Mouse (Mus musculus): ENCODE measurements at regions not wholly inside any gene's neighbourhood (a gene's known extent, or its start where the extent isn't known, plus 50 kb on each side); places are given as distances from the start of the nearest gene placed in this dataset.

DNA sequence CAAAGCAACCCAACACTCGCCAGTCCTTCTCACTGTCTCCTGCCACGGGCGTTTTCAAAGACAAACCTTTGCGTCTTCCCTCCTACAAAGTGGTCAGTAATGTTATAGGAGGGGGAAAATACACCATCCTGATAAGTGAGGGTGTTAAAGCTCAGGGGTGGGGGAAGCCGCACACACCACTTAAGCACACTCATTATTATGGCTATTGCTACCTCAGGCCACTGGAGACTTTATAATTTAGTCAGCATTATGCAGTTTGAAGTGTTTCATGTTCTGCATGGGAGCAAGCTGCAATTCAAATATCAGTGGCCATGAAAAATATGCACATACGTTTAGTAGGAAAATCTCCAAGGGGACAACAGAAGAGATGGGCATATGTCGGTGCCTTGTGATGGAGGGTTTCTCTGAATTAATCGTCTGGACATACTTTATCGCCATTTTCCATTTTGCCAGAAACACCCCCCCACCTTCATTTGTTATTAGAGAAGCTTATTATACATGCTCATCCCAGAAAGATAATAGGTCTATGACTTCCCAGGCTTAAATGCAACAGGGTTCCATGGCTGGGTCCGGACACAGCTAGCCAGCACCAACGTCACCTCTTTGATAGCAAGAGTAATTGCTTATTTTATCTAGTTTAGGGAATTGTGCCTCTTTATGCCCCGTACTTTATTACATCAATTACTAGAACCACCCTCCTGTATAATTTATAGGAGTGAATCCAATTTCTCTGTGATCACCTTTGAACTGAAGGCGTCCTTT lies 193.5 kb upstream of the Adamts16 start:
- in situ Hi-C loops (cut with MboI, MseI): no loop called here

DNA sequence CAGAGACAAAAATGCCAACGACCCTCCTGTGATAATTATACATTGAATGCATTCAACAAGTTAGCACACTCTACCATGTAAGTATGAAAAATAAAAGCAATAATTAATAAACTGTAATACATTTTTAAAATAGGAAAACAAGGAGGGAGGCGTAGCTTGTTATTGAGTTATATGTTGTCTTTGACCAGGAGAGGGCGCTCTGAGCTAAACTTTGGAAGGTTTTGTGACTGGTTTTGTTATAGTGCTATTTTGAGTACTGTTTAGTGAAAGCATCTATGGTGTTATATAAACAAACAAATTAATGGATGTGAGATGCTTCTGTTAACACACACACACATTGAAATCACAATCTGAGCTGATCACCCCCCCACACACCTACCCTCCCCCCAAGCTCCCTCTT lies 166.6 kb upstream of the Adamts16 start:
- in situ Hi-C loops (cut with MboI, MseI): no loop called here

- in situ Hi-C loops (cut with MboI, MseI): no loop called here
These were observed 164.5 kb upstream of the Adamts16 start for GRCm38 (mm10) chr13:71006117-71006516.

GRCm38 (mm10) chr13:71003517-71003916 lies 161.9 kb upstream of the Adamts16 start:
- in situ Hi-C loops (cut with MboI, MseI): no loop called here

DNA sequence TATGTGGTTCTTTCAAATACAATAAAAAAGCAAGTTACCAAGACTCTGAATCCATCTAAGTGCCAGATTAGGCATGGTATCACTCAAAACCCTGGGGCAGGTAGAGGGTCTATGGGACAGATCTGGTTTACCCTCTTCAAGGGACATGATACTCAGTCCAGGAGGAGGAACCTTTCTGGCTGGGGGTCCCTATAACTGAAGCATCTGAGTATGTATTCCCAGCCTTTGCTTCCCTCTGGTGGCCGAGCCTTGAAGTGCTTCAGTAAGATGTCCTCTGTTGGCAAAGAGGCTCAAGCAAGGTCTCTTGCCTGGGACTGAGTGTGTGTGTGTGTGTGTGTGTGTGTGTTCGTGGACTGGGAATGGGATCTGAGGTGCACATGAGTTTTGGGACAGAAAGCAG lies 159.7 kb upstream of the Adamts16 start:
- in situ Hi-C loops (cut with MboI, MseI): no loop called here

- in situ Hi-C loops (cut with MboI, MseI): no loop called here
These were observed 158.9 kb upstream of the Adamts16 start for GRCm38 (mm10) chr13:71000422-71001008.

DNA sequence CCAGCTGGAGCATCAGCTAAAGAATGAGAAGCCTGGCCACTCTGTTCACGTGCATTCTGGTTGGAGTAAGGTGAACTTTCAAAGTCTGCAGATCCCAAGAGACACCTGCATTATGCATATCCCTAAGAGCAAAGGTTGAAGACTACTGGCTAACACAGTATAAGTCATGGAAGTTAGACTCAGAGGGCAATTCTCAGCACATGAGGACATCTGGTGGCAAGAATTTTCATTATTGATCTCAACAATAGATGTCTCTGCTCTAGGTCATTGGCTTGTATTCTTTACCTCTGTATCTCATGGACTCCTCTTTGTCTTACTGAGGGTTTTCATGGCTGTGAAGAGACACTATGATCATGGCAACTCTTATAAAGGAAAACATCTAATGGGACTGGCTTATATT lies 151.9 kb upstream of the Adamts16 start:
- in situ Hi-C loops (cut with MboI, MseI): no loop called here

DNA sequence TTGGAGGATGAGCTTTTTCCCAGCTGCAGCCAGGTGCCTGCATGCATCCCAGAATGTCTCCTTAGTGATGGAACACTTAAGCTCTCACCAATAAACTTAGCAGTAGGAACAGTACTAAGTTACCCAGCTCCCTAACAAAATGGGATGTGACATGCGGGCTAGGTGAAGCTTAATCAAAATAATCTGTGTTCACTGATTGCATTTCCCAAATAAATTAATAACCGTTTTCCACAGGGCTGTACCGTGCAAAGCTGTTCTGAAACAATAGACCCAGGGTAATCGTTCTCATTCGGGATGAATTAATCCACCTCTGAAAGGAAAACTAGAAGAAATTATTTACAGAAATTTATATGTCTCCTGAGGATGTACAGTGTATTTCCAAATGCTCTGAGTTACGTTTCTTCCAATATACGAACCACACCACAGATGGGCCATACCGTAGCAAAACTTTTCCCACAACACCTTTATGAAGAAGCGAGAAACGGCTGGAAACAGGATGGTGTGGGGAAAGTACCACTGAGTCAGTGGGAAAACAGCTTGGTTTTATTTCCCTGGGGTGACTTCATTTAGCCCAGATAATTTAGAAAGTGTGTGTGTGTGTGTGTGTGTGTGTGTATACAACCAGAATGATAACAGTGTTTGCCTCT lies 148.5 kb upstream of the Adamts16 start:
- in situ Hi-C loops (cut with MboI, MseI): no loop called here

- in situ Hi-C loops (cut with MboI, MseI): no loop called here
These were observed 137.7 kb upstream of the Adamts16 start for GRCm38 (mm10) chr13:70979344-70979743.

DNA sequence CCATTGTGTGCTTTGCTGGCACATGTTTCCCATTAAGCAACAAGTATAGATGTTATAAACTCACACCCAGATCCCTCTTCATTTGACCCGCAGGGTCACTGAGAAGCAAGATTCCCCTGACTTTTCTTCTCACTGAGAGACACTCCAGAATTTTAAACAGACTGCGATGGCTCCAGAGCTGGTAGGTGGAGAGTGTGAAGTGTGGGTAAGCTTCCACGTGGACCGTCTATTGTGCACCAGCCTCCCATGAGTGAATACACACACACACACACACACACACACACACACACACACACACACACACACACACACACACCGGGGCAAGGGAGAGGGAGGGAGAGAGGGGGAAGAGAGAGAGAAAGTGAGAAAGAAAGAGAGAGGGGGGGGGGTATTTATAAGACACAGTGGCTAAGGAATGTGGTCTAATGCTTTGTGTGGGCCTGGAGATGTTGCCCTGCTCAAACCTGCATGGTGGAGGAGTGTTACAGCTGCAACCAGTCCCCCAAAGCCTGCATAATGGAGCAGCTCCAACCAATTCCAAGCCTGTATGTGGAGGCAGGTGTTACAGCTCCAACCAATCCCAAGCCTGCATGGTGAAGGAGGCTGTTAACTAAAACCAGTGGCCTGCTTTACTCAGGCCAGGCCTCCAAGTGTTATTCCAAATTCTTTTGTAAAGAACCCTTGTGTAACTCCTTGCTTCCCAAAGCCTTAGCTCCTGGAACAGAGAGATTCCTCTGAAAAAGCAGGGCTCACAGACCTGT lies 137.1 kb upstream of the Adamts16 start:
- in situ Hi-C loops (cut with MboI, MseI): no loop called here

GRCm38 (mm10) chr13:70969596-70969995 lies 128.0 kb upstream of the Adamts16 start:
- in situ Hi-C loops (cut with MboI, MseI): no loop called here

GRCm38 (mm10) chr13:70967781-70968180 lies 126.2 kb upstream of the Adamts16 start:
- in situ Hi-C loops (cut with MboI, MseI): no loop called here

GRCm38 (mm10) chr13:70963384-70963783 lies 121.8 kb upstream of the Adamts16 start:
- in situ Hi-C loops (cut with MboI, MseI): no loop called here

DNA sequence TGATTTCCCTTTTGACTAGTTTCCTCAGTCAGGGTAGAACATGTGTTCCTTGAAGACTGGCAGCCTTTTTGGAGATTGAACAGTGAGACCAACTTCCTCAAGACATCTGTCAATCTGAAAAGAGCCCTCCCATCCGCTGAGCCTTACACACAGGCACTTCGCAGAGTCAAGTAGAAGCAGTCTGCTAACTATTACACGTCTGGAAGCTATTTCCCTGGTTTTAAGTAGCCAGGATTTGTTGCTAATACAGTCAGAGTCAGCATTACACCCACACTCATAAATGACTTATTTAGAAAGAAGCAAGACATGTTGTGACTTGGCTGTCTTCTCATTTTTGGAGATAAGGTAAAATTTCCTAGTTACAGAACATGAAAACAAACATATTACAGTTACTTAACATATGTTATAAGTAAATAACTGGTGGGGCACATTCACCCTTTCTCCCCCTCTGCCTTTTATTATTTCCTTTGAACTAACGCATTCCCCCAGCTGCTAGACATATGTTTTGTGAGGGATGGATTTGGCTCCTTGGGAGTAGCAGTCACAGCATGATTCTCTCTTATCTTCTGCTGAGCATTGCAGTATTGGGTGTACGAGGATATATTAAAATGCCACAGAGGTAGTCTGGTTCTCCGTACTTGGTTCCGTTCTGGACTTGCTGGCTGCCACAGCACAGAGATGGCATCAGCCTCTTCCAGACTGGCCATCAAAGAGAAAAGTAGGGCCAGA lies 92.9 kb upstream of the Adamts16 start:
- in situ Hi-C loops (cut with MboI, MseI): no loop called here

DNA sequence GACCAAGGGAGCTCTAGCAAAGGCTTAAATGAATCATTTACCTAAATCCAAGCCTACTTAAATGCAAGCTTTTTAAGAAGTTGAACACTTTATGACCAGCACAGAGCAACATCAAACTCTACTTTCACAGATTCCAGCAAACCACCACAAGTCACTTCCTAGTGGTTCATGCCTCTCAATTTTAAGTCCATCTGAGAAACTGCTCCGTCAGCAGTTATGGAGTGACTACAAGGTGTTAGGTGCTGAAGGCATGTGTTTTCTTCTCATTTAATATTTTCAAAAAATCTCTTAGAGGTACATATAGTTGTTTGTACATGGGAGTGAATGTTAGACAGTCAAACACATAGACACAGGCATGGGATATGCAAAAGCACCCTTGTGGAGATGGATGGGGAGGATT lies 72.2 kb upstream of the Adamts16 start:
- in situ Hi-C loops (cut with MboI, MseI): no loop called here

- in situ Hi-C loops (cut with MboI, MseI): no loop called here
These were observed 69.3 kb upstream of the Adamts16 start for GRCm38 (mm10) chr13:70910934-70911333.

DNA sequence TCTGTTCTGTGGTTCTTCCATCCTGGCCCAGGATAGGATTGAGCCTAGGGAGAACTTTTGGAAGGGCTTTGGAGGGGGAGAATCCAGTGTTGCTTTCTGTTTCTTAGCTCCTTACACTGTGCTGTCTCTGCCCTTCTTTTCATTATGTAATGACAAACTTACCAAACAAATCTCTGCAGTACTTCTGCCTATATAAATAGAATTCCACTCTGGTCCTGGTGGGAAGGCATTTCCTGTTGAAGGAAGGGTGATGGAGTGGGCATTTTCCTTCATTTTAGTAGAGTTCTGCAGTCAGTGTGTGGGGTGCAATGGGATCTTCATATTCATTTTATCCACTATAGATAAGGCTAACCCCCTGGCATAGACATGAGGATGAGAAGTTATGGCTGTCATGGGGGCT lies 63.2 kb upstream of the Adamts16 start:
- in situ Hi-C loops (cut with MboI, MseI): no loop called here

DNA sequence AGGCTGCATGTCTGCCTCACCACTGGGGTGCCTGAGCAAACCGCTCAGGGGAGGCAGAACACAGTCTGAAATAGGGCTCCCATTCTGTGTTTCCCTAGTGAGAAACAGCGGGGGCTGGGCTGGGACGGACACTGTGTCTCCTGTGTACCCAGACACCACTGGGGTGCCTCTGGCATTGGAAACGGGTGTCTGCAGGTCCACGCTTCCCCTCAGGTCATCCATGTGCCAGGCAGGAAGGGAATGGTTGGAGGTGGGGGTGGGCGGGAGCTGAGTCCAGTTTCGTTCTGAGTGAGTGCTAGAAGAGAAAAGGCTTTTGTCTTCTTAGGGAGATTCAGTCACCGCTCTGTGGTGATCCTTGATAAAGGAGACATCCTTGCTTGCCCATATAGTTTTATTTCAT lies 62.2 kb upstream of the Adamts16 start:
- in situ Hi-C loops (cut with MboI, MseI): no loop called here

- in situ Hi-C loops (cut with MboI, MseI): no loop called here
These were observed 61.5 kb upstream of the Adamts16 start for GRCm38 (mm10) chr13:70903150-70903549.

- in situ Hi-C loops (cut with MboI, MseI): no loop called here
These were observed 61.1 kb upstream of the Adamts16 start for GRCm38 (mm10) chr13:70902727-70903126.

GRCm38 (mm10) chr13:70891634-70892033 lies 50.0 kb upstream of the Adamts16 start:
- in situ Hi-C loops (cut with MboI, MseI): no loop called here
